Mouse (Mus musculus) G1E (cell line): ENCODE results near the gene Wfs1.

Experiments
- CTCF ChIP-seq: IDR thresholded peaks from 2 replicates; pipeline ENCODE4 v1.5.1; 2012; ENCODE audit warnings: low read depth, low read length, inconsistent platforms, mixed read lengths
- GATA1 ChIP-seq: IDR thresholded peaks from 2 replicates; pipeline ENCODE4 v1.6.1; 2012; ENCODE audit warnings: borderline replicate concordance, low read length, inconsistent platforms, mixed read lengths
- GATA2 ChIP-seq: IDR thresholded peaks from 2 replicates; pipeline ENCODE4 v1.6.1; 2012; ENCODE audit warnings: low read depth, low read length, inconsistent platforms, borderline replicate concordance
- POLR2AphosphoS5 ChIP-seq: IDR thresholded peaks from 2 replicates; pipeline ENCODE4 v1.6.1; 2012; ENCODE audit warnings: low read depth, low read length, inconsistent platforms; ENCODE audit not compliant: insufficient replicate concordance
- TAL1 ChIP-seq: conservative IDR thresholded peaks from 2 replicates; pipeline ENCODE4 v1.6.1; 2012; ENCODE audit warnings: low read depth, low read length, inconsistent platforms, mixed read lengths

GRCm38 (mm10) chr5:37017222-37017621 is 28.2 kb upstream of the Wfs1 start:
- TF ChIP-seq POLR2AphosphoS5 = no peak
- no peak for TF ChIP-seq CTCF
- TF ChIP-seq GATA1 = no peak
- TF ChIP-seq TAL1 = no peak
- no peak for TF ChIP-seq GATA2
